Mouse (Mus musculus): ENCODE data around the gene Icam5.

GRCm38 (mm10) chr9:21032491-21032890, 618 bp downstream of the Icam5 start:
- TF ChIP-seq CEBPB (IDR thresholded peaks at IDR 0.05; ENCODE audit: insufficient read depth, poor library complexity, severe bottlenecking) (no peak), POLR2A (IDR thresholded peaks at IDR 0.05; ENCODE audit: insufficient read length, low read depth) (no peak), TCF12 (IDR thresholded peaks at IDR 0.05; ENCODE audit: insufficient read depth, poor library complexity, severe bottlenecking) (no peak), MAX (IDR thresholded peaks at IDR 0.05; ENCODE audit: low read depth) (no peak), E2F4 (IDR thresholded peaks at IDR 0.05; ENCODE audit: insufficient read depth) (no peak), USF1 (IDR thresholded peaks at IDR 0.05; ENCODE audit: low read depth) (no peak), MYOD1 (IDR thresholded peaks at IDR 0.05; ENCODE audit: control insufficient read depth in 1 of 3, insufficient read length in 2 of 3, low read depth in 2 of 3) (no peak), POLR2AphosphoS2 (IDR thresholded peaks at IDR 0.05; ENCODE audit: insufficient read length, low read depth) (no peak), MYOG (IDR thresholded peaks at IDR 0.05; ENCODE audit: control insufficient read depth in 1 of 3, insufficient read depth in 1 of 3, insufficient read length in 2 of 3, low read depth in 2 of 3) (no peak)

All from myocyte (in vitro differentiated cells).